Mouse (Mus musculus): ENCODE data around the gene Spc24. TPM values are rescaled to one million over a fixed set of nuclear protein-coding genes. Genes with fewer than 3 reads are reported as not detected.
"Not testable (repeated sequence)": the region's sequence is repeated elsewhere in the genome, so short reads cannot be mapped to it uniquely, and the experiment has no call there.

Gene Spc24
- total RNA-seq (2021), result 1 to 10 TPM; 3.2 to 4.0 TPM

GRCm38 (mm10) chr9:21760155-21761088 is at the start of gene Spc24:
Gene Spc24, minus strand, starts transcription at chr9:21760303.
- intact Hi-C loops (cut with DNase I), result no loop called here
- peak; percentile 90 for DNase-seq (ENCODE audit: low spot score)

GRCm38 (mm10) chr9:21808561-21808960 is 48.5 kb upstream of the Spc24 start:
- DNase-seq (ENCODE audit: low spot score), result no peak
- intact Hi-C loops (cut with DNase I), result loop anchor here (5.0 to 10.0 kb wide), 2 partner anchors 116 to 204 kb away; no protein-coding TSS in a partner anchor

GRCm38 (mm10) chr9:21806976-21807375 is 46.9 kb upstream of the Spc24 start:
- DNase-seq (ENCODE audit: low spot score), result no peak
- intact Hi-C loops (cut with DNase I), result loop anchor here (5.0 to 10.0 kb wide), 2 partner anchors 115 to 202 kb away; no protein-coding TSS in a partner anchor

GRCm38 (mm10) chr9:21806363-21806762 is 46.3 kb upstream of the Spc24 start:
- intact Hi-C loops (cut with DNase I), result loop anchor here (5.0 to 10.0 kb wide), 2 partner anchors 114 to 202 kb away; no protein-coding TSS in a partner anchor
- no peak for DNase-seq (ENCODE audit: low spot score)

- DNase-seq (ENCODE audit: low spot score), result peak; percentile 76
- intact Hi-C loops (cut with DNase I), result loop anchor here (1.0 to 10.0 kb wide), 3 partner anchors 17 to 199 kb away; no protein-coding TSS in a partner anchor
Observed at GRCm38 (mm10) chr9:21803986-21804644, 44.0 kb upstream of the Spc24 start.

- intact Hi-C loops (cut with DNase I), result loop anchor here (10.0 kb wide), 1 partner anchor 197 kb away; no protein-coding TSS in a partner anchor
- no peak for DNase-seq (ENCODE audit: low spot score)
Observed at GRCm38 (mm10) chr9:21801591-21801990, 41.5 kb upstream of the Spc24 start.

GRCm38 (mm10) chr9:21801121-21801520 is 41.0 kb upstream of the Spc24 start:
- DNase-seq (ENCODE audit: low spot score), result no peak
- intact Hi-C loops (cut with DNase I), result loop anchor here (10.0 kb wide), 1 partner anchor 196 kb away; no protein-coding TSS in a partner anchor

- DNase-seq (ENCODE audit: low spot score), result no peak
- intact Hi-C loops (cut with DNase I), result no loop called here
Observed at GRCm38 (mm10) chr9:21799010-21799350, 38.9 kb upstream of the Spc24 start.

- intact Hi-C loops (cut with DNase I), result no loop called here
Observed at GRCm38 (mm10) chr9:21798345-21799009, 38.4 kb upstream of the Spc24 start, which contains the start of gene Kank2. Gene Kank2, minus strand, starts transcription at chr9:21798744.

GRCm38 (mm10) chr9:21797921-21798344 is 37.8 kb upstream of the Spc24 start:
- DNase-seq (ENCODE audit: low spot score), result peak; percentile 72
- intact Hi-C loops (cut with DNase I), result no loop called here

More at GRCm38 (mm10) chr9:21798345-21799009, 38.4 kb upstream of the Spc24 start, which contains the start of gene Kank2:
- peak; percentile 85 for DNase-seq (ENCODE audit: low spot score)

- intact Hi-C loops (cut with DNase I), result no loop called here
Observed at GRCm38 (mm10) chr9:21796919-21797318, 36.8 kb upstream of the Spc24 start.

GRCm38 (mm10) chr9:21796259-21796658 is 36.2 kb upstream of the Spc24 start:
- DNase-seq (ENCODE audit: low spot score), result no peak
- intact Hi-C loops (cut with DNase I), result no loop called here

More at GRCm38 (mm10) chr9:21796919-21797318, 36.8 kb upstream of the Spc24 start:
- DNase-seq (ENCODE audit: low spot score), result no peak

- intact Hi-C loops (cut with DNase I), result no loop called here
Observed at GRCm38 (mm10) chr9:21795579-21795978, 35.5 kb upstream of the Spc24 start.

GRCm38 (mm10) chr9:21794925-21795324 is 34.8 kb upstream of the Spc24 start:
- intact Hi-C loops (cut with DNase I), result no loop called here

More at GRCm38 (mm10) chr9:21795579-21795978, 35.5 kb upstream of the Spc24 start:
- DNase-seq (ENCODE audit: low spot score), result no peak

GRCm38 (mm10) chr9:21794344-21794834 is 34.3 kb upstream of the Spc24 start:
- intact Hi-C loops (cut with DNase I), result no loop called here
- no peak for DNase-seq (ENCODE audit: low spot score)

More at GRCm38 (mm10) chr9:21794925-21795324, 34.8 kb upstream of the Spc24 start:
- no peak for DNase-seq (ENCODE audit: low spot score)

GRCm38 (mm10) chr9:21793507-21793906 is 33.4 kb upstream of the Spc24 start:
- DNase-seq (ENCODE audit: low spot score); intact Hi-C loops (cut with DNase I): not testable (repeated sequence)

GRCm38 (mm10) chr9:21792644-21793043 is 32.5 kb upstream of the Spc24 start:
- intact Hi-C loops (cut with DNase I), result no loop called here
- DNase-seq (ENCODE audit: low spot score), result no peak

GRCm38 (mm10) chr9:21791861-21792260 is 31.8 kb upstream of the Spc24 start:
- intact Hi-C loops (cut with DNase I), result no loop called here
- peak; percentile 62 for DNase-seq (ENCODE audit: low spot score)

- intact Hi-C loops (cut with DNase I), result no loop called here
Observed at GRCm38 (mm10) chr9:21788234-21788633, 28.1 kb upstream of the Spc24 start.

More at GRCm38 (mm10) chr9:21788234-21788633, 28.1 kb upstream of the Spc24 start:
- no peak for DNase-seq (ENCODE audit: low spot score)

Measured in heart, postnatal 25 days (tissue).